Mouse (Mus musculus): ENCODE data around the gene Mrnip.

GRCm38 (mm10) chr11:50228772-50229171, 54.5 kb downstream of the Mrnip start:
- TF ChIP-seq CTCF (IDR thresholded peaks at IDR 0.05; ENCODE audit: low read depth) = no peak
- no peak for TF ChIP-seq EP300 (IDR thresholded peaks at IDR 0.05; ENCODE audit: low read depth)

All from liver, embryonic 14.5 days (tissue).